Mouse (Mus musculus): Measurements from ENCODE around the gene Pus7. TPM values are rescaled to one million over a fixed set of nuclear protein-coding genes. Genes with fewer than 3 reads are reported as not detected.
"Not testable (repeated sequence)": the region's sequence is repeated elsewhere in the genome, so short reads cannot be mapped to it uniquely, and the experiment has no call there.

Pus7 gene
- polyA plus RNA-seq, 1 experiment from 2014 or later, result 24.1 TPM

DNA sequence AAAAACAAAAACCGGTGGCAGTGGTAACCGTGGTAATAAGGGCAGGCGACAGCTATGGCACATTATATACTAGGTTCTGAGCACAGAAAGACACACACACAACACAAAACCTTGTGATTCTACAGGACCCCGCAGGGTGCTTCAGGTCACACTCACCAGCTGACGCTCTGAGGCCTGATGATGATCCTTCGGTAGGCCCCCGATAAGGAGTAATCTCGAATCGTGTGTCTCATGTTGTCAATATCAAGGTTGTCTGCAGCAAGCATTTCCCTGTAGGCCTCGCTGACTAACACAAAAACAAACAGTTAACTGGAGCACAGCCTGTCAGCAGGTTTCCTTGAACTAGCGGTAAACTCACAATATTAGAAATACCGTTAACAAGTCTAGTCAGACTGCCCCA is 40.2 kb downstream of the Pus7 start:
- no peaks in the 10 kb centered on the region for H3K4me1 ChIP-seq
- H3K4me3 ChIP-seq, result no peak overlapping the region
- no peaks in the 10 kb centered on the region for H3K27me3 ChIP-seq
- 95% methylated on average over 12 of the region's 12 CpGs for WGBS
- peaks cover 68% of the 10 kb centered on the region for H3K36me3 ChIP-seq
- H3K27ac ChIP-seq, result no peak overlapping the region
- H3K9ac ChIP-seq, result no peak overlapping the region
- H3K9me3 ChIP-seq (replicated peaks), result no peaks in the 10 kb centered on the region
- no peak for ATAC-seq (ENCODE audit: low FRiP score)
- no peak overlapping the region for H3K4me2 ChIP-seq (replicated peaks)

DNA sequence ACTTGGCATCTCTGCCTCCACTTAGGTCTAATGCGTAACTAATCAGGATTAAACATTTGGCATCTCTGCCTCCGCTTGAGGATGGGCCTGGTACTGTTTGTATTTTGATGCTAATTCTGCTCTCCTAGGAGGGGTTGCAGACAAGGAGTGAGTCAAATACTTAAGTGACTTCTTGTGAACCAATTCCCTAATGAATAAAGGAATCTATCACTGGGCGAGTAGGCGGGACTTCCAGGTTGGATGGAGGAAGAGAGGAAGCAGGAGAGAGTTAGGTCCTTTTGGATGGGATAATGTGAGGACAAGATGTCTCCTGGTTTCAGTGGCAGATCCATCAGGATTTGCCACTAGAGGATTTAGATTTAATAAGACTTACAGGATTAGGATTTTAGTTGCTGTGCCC is 46.4 kb downstream of the Pus7 start:
- Histone ChIP-seq H3K4me3 (no peak overlapping the region), H3K27ac (no peak overlapping the region), H3K4me1 (no peaks in the 10 kb centered on the region), H3K4me2 (replicated peaks) (no peak overlapping the region), H3K27me3 (no peaks in the 10 kb centered on the region), H3K9me3 (replicated peaks) (no peaks in the 10 kb centered on the region), H3K36me3 (peaks cover 14% of the 10 kb centered on the region), H3K9ac (no peak overlapping the region)
- ATAC-seq (ENCODE audit: low FRiP score), result no peak
- WGBS, result 79% methylated on average over 4 of the region's 4 CpGs

DNA sequence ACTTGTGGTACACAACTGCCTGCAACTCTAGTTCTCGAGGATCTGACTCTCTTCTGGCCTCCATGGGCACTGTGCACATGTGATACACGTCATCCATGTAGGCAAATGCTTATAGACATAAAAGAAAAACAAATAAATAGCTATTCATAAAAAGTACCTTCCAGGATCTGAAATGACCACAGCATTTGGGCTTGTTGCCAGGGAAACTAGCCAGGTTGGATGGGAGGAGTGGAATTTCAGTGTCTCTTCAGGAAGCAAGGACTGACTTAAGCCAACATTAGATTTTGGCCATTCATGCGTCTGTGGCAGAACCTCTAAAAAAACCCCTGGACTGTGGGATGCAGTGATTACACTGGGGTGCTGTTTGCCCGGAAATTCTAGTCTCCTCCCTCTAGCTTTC is 47.1 kb downstream of the Pus7 start:
- H3K36me3 ChIP-seq, result 0 out of 2 replicates have a peak, but pooled peaks cover 8% of the 10 kb centered on the region
- ATAC-seq (ENCODE audit: low FRiP score), result no peak
- H3K4me1 ChIP-seq, result no peaks in the 10 kb centered on the region
- WGBS, result 83% methylated on average over 4 of the region's 4 CpGs
- H3K4me3 ChIP-seq, result no peak overlapping the region
- no peaks in the 10 kb centered on the region for H3K9me3 ChIP-seq (replicated peaks)
- H3K27ac ChIP-seq, result no peak overlapping the region
- no peaks in the 10 kb centered on the region for H3K27me3 ChIP-seq
- H3K9ac ChIP-seq, result no peak overlapping the region
- H3K4me2 ChIP-seq (replicated peaks), result no peak overlapping the region

DNA sequence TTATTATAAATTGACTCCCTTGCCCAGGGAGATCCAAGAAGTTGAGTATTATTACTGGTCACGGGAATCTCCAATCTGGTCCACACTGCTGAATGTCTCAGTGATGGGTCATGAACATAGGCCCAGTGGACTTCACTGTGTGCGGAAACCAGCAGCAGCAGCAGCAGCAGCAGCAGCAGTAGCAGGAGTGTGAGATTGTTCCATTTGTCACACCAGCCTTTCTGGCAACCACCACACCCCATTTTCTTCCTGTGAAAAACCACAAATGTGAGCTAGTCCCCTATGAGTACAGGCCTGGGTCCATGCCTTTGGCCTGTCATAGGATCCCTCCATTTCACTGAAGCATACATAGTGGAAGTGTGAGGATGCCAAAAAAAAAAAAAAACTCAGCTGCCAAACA is 61.6 kb downstream of the Pus7 start:
- H3K4me2 ChIP-seq (replicated peaks), result no peak overlapping the region
- no peak for ATAC-seq (ENCODE audit: low FRiP score)
- H3K36me3 ChIP-seq, result no peaks in the 10 kb centered on the region
- H3K4me1 ChIP-seq, result no peaks in the 10 kb centered on the region
- no peak overlapping the region for H3K4me3 ChIP-seq
- no peak overlapping the region for H3K27ac ChIP-seq
- H3K9me3 ChIP-seq (replicated peaks), result no peaks in the 10 kb centered on the region
- H3K27me3 ChIP-seq, result 0 out of 2 replicates have a peak, but pooled peaks cover 2% of the 10 kb centered on the region
- no peak overlapping the region for H3K9ac ChIP-seq
- WGBS, result 93% methylated on average over 2 of the region's 2 CpGs

DNA sequence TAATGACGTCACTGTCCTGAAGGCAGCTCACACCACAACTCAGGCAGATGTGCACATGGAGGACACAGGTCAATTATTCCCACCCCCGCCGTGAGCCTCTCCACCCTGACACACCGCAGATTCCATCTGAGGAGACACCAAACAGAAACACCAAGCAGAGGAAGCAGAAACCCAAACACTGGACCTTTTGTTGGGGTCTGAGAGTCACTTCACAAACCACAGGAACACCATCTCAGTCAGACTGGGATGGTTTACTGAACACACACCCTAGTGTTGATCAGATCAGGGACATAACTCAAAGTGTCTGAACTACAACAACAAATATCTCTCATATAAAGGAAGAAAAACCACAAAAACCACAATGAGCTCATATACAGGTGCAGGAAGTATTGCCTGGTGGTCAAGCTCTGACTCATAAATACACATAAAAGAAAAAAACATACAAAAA is 64.6 kb downstream of the Pus7 start:
- no peaks in the 10 kb centered on the region for H3K4me1 ChIP-seq
- 0 out of 2 replicates have a peak, but pooled peaks cover 2% of the 10 kb centered on the region for H3K27me3 ChIP-seq
- H3K9ac ChIP-seq, result no peak overlapping the region
- no peak for ATAC-seq (ENCODE audit: low FRiP score)
- WGBS, result 83% methylated on average over 4 of the region's 4 CpGs
- no peak overlapping the region for H3K27ac ChIP-seq
- H3K4me3 ChIP-seq, result no peak overlapping the region
- no peaks in the 10 kb centered on the region for H3K9me3 ChIP-seq (replicated peaks)
- H3K36me3 ChIP-seq, result no peaks in the 10 kb centered on the region
- H3K4me2 ChIP-seq (replicated peaks), result no peak overlapping the region

DNA sequence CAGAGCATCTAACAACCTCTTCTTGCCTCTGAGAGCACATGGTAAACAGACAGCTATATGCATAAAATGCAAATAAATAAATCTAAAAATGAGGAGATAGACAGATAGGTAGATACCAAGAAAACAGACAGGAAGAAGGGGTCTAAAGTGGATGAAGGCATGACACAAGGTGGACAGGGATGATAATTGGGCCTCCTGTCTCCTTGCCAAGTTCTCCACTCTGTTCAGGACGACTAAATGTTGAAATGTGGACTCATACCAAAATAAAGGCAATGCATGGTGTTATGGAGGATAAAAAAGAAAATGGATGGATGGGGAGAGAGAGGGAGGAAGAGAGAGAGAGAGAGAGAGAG is 65.4 kb downstream of the Pus7 start:
- no peaks in the 10 kb centered on the region for H3K4me1 ChIP-seq

DNA sequence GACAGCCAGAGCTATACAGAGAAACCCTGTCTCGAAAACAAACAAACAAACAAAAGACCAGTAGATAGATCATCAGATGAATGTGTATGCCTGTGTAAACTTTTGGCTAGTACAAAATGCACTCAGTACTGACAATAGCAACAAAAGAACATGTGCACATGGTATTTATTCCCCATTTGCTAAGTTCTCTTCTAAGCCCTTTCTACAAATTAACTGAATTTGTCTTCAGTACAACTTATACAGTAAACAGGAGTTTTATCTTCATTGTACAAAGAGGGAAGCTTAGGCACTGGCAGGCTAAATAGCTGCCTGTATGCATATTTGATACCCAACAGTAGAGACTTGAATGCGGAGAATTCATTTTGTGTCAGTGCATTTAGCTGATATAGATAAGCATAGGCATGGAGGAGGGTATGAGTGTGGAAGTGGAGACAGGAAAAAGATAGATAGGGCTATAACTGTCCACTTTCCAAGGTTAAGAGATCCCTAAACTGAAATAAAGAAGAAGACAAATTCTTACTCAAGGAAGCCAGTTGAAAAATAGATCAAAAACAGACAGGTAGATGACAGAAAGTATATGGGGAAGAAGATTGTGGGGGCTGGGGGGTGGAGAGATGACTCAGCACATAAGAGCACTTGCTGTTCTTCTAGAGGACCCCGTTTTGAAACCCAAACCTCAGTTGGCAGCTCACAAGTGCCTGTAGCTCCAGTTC is 65.9 kb downstream of the Pus7 start:
- Histone ChIP-seq H3K4me1 (no peaks in the 10 kb centered on the region), H3K9me3 (replicated peaks) (no peaks in the 10 kb centered on the region), H3K4me2 (replicated peaks) (no peak overlapping the region), H3K27ac (no peak overlapping the region), H3K27me3 (0 out of 2 replicates have a peak, but pooled peaks cover 2% of the 10 kb centered on the region), H3K36me3 (no peaks in the 10 kb centered on the region), H3K4me3 (no peak overlapping the region), H3K9ac (no peak overlapping the region)
- WGBS, result 85% methylated on average over 3 of the region's 3 CpGs
- ATAC-seq (ENCODE audit: low FRiP score), result no peak

More for the DNA sequence above, 65.4 kb downstream of the Pus7 start:
- H3K27me3 ChIP-seq, result 0 out of 2 replicates have a peak, but pooled peaks cover 2% of the 10 kb centered on the region
- no peaks in the 10 kb centered on the region for H3K36me3 ChIP-seq
- 83% methylated on average over 1 of the region's 1 CpGs for WGBS
- no peaks in the 10 kb centered on the region for H3K9me3 ChIP-seq (replicated peaks)
- H3K4me2 ChIP-seq (replicated peaks), result no peak overlapping the region
- ATAC-seq (ENCODE audit: low FRiP score), result no peak
- H3K27ac ChIP-seq, result no peak overlapping the region
- H3K4me3 ChIP-seq, result no peak overlapping the region
- no peak overlapping the region for H3K9ac ChIP-seq

DNA sequence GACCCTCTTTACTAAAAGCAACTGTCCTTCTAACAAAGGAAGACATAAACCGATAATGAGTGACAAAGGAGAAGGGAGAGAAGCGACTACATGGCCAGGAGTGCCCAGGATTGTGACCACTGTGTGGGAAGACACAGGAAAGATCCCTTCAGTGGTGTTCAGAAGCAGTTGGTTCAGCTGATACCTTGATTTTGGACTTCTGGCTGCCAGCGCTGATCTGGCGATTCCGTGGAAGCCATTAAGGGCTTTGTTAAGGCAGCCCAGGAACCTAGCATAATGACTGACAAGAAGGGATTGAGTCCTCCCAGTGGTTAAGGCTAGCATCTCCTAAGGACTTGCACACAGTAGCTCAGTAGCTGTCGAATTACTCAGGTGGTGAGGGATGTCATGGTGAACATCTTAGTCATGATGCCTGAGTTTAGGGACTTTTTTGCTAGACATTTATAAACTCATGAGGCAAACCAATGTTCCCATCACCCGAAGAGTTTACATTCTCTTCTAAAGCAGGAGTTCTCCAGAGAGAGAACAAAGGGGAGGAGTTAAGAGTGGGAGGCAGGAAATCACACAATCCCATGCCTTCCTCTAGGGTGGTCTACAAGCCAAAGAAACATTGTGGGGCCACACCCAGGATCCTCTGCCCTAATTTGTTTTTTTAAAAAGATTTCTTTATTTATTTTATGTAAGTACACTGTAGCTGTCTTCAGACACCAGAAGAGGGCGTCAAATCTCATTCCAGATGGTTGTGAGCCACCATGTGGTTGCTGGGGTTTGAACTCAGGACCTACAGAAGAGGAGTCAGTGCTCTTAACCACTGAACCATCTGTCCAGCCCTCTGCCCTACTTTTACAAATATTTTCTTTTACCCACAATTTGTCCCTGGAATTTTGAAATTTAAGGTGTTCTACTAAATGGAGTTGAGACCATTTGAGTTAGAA is 69.8 kb downstream of the Pus7 start:
- 87% methylated on average over 8 of the region's 8 CpGs for WGBS
- Histone ChIP-seq H3K9ac (no peak overlapping the region), H3K4me2 (replicated peaks) (no peak overlapping the region), H3K4me1 (peaks cover 3% of the 10 kb centered on the region; the same call in 1 of the 2 replicates), H3K9me3 (replicated peaks) (peaks cover 10% of the 10 kb centered on the region), H3K4me3 (no peak overlapping the region), H3K36me3 (peaks cover 19% of the 10 kb centered on the region), H3K27me3 (no peaks in the 10 kb centered on the region), H3K27ac (no peak overlapping the region)
- no peak for ATAC-seq (ENCODE audit: low FRiP score)

DNA sequence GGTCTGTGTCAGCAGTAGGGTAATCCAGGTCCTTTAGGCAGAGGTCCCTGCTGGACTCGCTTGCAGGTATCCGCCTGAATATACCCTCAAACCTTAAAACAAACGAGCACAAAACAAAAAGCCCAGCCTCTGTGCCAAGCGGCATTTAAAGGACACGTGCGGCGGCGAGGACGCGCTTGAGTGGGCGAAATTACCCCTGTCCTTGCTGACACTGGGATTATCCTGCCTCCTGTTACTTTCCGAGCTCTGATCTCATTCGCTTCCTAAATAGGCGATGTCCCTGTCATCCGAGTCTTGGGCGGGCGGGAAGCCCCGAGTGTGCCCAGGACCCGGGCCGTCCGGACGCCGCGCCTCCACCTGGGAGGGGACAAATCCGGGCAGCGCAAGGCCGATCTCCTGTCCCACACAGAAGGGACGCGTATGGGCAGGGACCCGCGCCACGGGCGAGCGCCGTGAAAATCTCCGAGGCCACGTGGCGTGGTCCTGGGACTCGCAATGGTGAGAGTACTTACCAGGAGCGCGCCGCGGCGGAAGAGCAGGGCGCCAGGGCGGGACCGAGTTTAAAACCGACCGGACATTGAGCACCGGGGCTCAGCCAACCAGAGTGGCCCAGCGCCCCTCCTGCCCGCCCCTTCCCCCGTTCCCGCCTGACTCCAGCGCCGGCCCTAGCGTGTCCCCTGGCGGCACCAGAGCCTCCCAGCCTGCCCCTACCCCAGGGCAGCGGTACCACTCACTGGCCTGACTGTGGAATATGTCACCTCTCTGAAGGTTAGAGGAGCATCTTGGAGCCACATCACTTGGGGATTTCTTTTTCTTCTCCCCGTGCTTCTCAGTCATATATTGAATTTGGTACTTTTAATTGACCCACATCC is 71.1 kb downstream of the Pus7 start:
- Histone ChIP-seq H3K4me3 (peak overlapping the region; percentile 74), H3K4me1 (peaks cover 3% of the 10 kb centered on the region; the same call in 1 of the 2 replicates), H3K36me3 (peaks cover 31% of the 10 kb centered on the region), H3K4me2 (replicated peaks) (peak overlapping the region; percentile 58), H3K27me3 (no peaks in the 10 kb centered on the region), H3K9ac (peak overlapping the region; percentile 67), H3K27ac (no peak overlapping the region), H3K9me3 (replicated peaks) (peaks cover 14% of the 10 kb centered on the region)
- peak; percentile 99 for ATAC-seq (ENCODE audit: low FRiP score)
- 4% methylated on average over 60 of the region's 60 CpGs for WGBS

DNA sequence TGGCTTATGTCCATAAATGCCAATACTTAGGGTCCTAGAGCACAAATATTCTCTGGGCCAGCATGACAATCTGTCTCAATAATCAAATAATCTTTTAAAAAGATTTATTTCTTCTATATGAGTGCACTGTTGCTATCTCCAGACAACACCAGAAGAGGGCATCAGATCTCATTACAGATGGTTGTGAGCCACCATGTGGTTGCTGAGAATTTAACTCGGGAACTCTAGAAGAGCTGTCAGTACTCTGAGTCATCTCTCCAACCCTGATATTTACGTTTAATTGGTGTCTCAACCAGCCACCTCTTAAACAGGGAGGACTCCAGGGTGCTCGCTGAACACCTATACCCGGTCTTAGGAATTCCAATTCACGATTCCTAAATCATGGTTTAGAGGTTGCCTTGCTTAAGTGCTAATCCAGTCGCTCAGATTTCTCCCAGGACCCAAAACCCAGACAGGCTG is 71.8 kb downstream of the Pus7 start:
- 55% methylated on average over 6 of the region's 6 CpGs for WGBS
- ATAC-seq (ENCODE audit: low FRiP score), result peak; percentile 10; the same call in 1 of the 2 replicates
- Histone ChIP-seq H3K4me3 (peak overlapping the region; percentile 74), H3K9ac (peak overlapping the region; percentile 67), H3K4me2 (replicated peaks) (peak overlapping the region; percentile 58), H3K9me3 (replicated peaks) (peaks cover 20% of the 10 kb centered on the region), H3K36me3 (peaks cover 37% of the 10 kb centered on the region)
- H3K27ac ChIP-seq, H3K27me3 ChIP-seq, H3K4me1 ChIP-seq: not testable (repeated sequence)

DNA sequence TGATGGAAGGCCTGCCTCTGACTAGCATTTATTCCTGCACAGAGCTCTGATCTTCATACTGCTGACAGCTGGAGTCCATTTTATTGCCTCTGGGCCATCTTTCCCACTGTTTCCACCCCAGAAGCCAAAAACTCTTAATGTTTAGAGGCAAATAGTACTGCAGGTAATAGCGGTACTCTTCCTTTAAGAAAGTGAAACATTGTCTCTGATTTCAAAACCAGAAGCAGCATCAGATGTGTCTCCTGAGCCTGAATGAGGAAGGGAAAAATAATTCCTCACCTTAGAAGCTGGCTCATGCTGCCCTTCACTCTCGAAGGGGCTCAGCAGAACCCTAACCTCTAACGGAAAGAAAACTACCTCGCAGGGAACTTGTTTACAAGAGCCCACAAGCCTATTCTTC is 72.3 kb downstream of the Pus7 start:
- peaks cover 3% of the 10 kb centered on the region; the same call in 1 of the 2 replicates for H3K4me1 ChIP-seq
- H3K27ac ChIP-seq, result no peak overlapping the region
- no peak overlapping the region for H3K4me3 ChIP-seq
- ATAC-seq (ENCODE audit: low FRiP score), result no peak
- 99% methylated on average over 4 of the region's 4 CpGs for WGBS
- no peaks in the 10 kb centered on the region for H3K27me3 ChIP-seq
- no peak overlapping the region for H3K9ac ChIP-seq
- H3K9me3 ChIP-seq (replicated peaks), result peaks cover 23% of the 10 kb centered on the region
- H3K4me2 ChIP-seq (replicated peaks), result peak overlapping the region; percentile 58; the same call in 1 of the 2 replicates
- H3K36me3 ChIP-seq, result peaks cover 41% of the 10 kb centered on the region
